Mouse (Mus musculus): ENCODE measurements around the gene Nol7.

GRCm38 (mm10) chr13:43440376-43440775 is 42.2 kb downstream of the Nol7 start:
- no peak for TF ChIP-seq POLR2A (IDR thresholded peaks at IDR 0.05; ENCODE audit: borderline replicate concordance, insufficient read depth, low read length)
- no peak for TF ChIP-seq CTCF (IDR thresholded peaks at IDR 0.05; ENCODE audit: borderline replicate concordance, insufficient read depth, low read depth, low read length)
